Mouse (Mus musculus): ENCODE data around the gene Unc119. TPM values are rescaled to one million over a fixed set of nuclear protein-coding genes. Genes with fewer than 3 reads are reported as not detected.

Unc119 gene
- 57.7 and 61.7 TPM in 2 replicates for polyA plus RNA-seq (2016; fragmentation: Nextera tagmentation; extraction: Ambion mirVana)

DNA sequence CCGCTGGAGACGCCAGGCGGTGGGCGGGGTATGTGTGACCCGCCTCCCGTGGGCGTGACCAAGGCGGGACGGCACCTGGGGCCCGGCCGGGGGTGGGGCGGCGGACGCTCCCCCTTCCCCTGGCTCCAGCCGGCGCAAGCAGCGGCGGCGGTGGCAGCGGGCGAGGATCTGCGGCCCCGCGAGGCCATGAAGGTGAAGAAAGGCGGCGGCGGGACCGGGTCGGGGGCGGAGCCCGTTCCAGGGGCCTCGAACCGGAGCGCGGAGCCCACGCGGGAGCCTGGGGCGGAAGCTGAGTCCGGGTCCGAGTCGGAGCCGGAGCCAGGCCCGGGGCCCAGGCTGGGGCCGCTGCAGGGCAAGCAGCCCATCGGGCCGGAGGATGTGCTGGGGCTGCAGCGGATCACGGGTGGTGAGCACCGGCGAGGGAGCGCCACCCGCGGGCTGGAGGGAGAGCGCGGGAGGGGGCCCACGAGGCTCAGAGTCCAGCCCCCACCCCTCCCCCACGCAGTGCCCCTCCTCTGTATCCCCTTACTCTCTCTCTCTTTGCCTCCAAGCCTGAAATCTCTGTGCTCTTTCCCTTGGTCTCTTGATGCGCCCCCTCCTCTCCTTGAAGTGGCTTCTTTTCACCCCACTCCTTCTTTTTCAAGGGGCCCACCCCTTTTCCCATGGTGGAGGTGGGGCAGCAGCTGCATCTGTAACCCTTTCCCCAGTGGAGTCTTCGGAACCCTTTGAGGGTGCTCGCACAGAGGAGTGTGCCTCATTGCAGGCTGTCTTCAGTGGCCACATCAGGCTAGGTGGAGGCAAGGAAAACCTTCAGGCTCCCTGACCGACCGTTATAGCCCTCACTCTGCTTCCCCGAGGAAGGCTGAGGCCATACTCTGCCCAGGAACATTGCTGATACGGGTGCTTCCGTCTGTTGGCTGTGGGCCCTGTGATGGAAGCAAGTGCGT is at the start of gene Unc119:
Gene Unc119, plus strand, starts transcription at position 102 of the 947 bp plus-strand sequence.
- Histone ChIP-seq H3K4me3 (peak within 1 kb of the TSS; percentile 88), H3K4me1 (peaks cover 53% of the 10 kb centered on the region), H3K36me3 (peaks cover 43% of the 10 kb centered on the region), H3K27ac (replicated peaks) (peak within 1 kb of the TSS; percentile 95), H3K27me3 (ENCODE audit: low read depth, poor library complexity, severe bottlenecking) (no peaks in the 10 kb centered on the region), H3K9me3 (replicated peaks) (no peaks in the 10 kb centered on the region)
- peak; percentile 82 for DNase-seq (ENCODE audit: low spot score)
- WGBS = 2% methylated on average over 60 of the region's 66 CpGs

DNA sequence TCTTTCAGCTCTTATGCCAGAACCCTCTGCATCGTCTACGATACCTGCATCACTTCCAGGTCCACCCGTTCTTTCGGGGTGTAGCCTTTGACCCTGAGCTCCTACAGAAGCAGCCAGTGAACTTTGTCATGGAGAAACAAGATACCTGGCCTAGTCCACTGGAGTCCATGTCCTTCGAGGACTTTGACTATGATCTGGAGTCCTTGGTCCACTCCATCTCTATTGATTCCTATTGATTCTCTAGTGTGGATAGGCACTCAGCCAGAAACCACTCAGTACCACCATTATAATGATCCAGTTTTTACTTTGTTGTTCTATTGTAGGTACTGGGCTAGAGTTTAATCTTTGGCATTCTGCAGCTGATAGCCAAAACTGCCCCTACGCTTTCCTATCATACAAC is 48.7 kb upstream of the Unc119 start:
- no peaks in the 10 kb centered on the region for H3K27me3 ChIP-seq (ENCODE audit: low read depth, poor library complexity, severe bottlenecking)
- no peaks in the 10 kb centered on the region for H3K4me1 ChIP-seq
- H3K9me3 ChIP-seq (replicated peaks) = no peaks in the 10 kb centered on the region
- no peak overlapping the region for H3K4me3 ChIP-seq
- peaks cover 49% of the 10 kb centered on the region for H3K36me3 ChIP-seq
- 91% methylated on average over 6 of the region's 6 CpGs for WGBS
- DNase-seq (ENCODE audit: low spot score) = no peak
- no peak overlapping the region for H3K27ac ChIP-seq (replicated peaks)

DNA sequence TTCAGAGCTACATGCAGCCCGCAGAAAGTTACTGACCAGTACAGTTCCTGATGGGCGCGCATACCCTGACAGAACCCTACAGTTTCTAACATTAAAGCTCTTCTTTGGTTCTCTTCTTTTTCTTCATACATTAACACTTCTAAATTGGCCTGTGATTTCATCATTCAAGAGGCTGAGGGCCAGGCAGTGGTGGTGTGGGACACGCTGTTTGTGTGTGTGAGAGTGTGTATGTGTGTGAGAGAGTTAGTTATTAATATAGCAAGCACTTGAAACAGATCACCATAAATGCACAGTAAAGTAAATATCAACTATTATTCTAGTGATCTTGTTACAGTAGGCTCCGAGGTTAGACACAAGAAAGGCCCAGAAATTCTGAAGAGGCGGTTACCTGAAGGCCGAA is 42.4 kb upstream of the Unc119 start:
- peaks cover 29% of the 10 kb centered on the region for H3K36me3 ChIP-seq

DNA sequence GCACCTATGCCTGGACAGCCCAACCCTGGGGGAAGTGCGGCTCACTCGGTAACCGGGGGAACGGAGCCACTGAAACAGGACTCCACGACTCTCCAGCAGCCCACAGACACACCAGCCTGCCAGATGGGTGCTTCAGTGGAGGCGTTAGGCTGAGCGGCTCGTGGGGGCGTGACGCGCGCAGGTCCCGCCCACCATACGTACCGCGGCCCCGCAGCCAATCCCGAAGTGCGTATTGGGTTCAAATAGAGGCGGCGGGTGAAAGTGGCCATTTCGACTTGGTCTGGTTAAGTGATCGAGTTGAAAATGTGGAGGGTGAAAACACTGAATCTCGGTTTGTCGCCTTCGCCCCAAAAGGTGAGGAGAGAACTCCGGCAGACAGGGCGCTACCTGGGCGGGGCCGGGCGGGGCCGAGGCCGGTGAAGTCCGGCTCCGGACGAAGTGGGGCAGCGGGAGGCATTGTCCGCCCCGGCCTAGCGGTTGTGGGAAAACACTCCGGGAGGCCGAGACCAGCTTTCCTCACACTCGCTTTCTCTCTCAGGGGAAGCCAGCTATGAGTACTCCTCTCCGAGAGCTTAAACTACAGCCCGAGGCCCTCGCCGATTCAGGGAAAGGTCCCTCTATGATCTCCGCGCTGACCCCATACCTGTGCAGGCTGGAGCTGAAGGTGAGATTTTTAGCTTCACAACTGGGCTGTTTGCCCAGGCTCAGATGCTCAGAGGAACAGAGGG is 41.8 kb upstream of the Unc119 start, which contains the start of gene Spag5:
Gene Spag5, plus strand, starts transcription at position 173 of the 728 bp plus-strand sequence.
- no peaks in the 10 kb centered on the region for H3K9me3 ChIP-seq (replicated peaks)
- peaks cover 29% of the 10 kb centered on the region for H3K4me1 ChIP-seq
- H3K27me3 ChIP-seq (ENCODE audit: low read depth, poor library complexity, severe bottlenecking) = no peaks in the 10 kb centered on the region
- peak within 1 kb of the TSS; percentile 95 for H3K27ac ChIP-seq (replicated peaks)
- H3K4me3 ChIP-seq = peak within 1 kb of the TSS; percentile 91
- peaks cover 35% of the 10 kb centered on the region for H3K36me3 ChIP-seq
- DNase-seq (ENCODE audit: low spot score) = peak; percentile 91
- under 1% methylated on average over 49 of the region's 49 CpGs for WGBS

More for the DNA sequence above, 42.4 kb upstream of the Unc119 start:
- DNase-seq (ENCODE audit: low spot score) = no peak
- peaks cover 23% of the 10 kb centered on the region for H3K4me1 ChIP-seq
- H3K9me3 ChIP-seq (replicated peaks) = no peaks in the 10 kb centered on the region
- WGBS = 76% methylated on average over 7 of the region's 7 CpGs
- H3K27me3 ChIP-seq (ENCODE audit: low read depth, poor library complexity, severe bottlenecking) = no peaks in the 10 kb centered on the region
- peak overlapping the region; percentile 95 for H3K27ac ChIP-seq (replicated peaks)
- H3K4me3 ChIP-seq = peak overlapping the region; percentile 91

GRCm38 (mm10) chr11:78305272-78305671 is 38.0 kb upstream of the Unc119 start:
- no peak for DNase-seq (ENCODE audit: low spot score)
- WGBS = 91% methylated on average over 4 of the region's 4 CpGs
- Histone ChIP-seq H3K4me3 (no peak overlapping the region), H3K36me3 (peaks cover 72% of the 10 kb centered on the region), H3K27me3 (ENCODE audit: low read depth, poor library complexity, severe bottlenecking) (no peaks in the 10 kb centered on the region), H3K9me3 (replicated peaks) (no peaks in the 10 kb centered on the region), H3K4me1 (peaks cover 34% of the 10 kb centered on the region), H3K27ac (replicated peaks) (no peak overlapping the region)

GRCm38 (mm10) chr11:78310861-78311511 is 32.3 kb upstream of the Unc119 start:
- H3K4me3 ChIP-seq = no peak overlapping the region
- no peak for DNase-seq (ENCODE audit: low spot score)
- no peaks in the 10 kb centered on the region for H3K27me3 ChIP-seq (ENCODE audit: low read depth, poor library complexity, severe bottlenecking)
- H3K4me1 ChIP-seq = peaks cover 10% of the 10 kb centered on the region
- H3K27ac ChIP-seq (replicated peaks) = no peak overlapping the region
- peaks cover 97% of the 10 kb centered on the region for H3K36me3 ChIP-seq
- WGBS = 86% methylated on average over 8 of the region's 8 CpGs
- H3K9me3 ChIP-seq (replicated peaks) = no peaks in the 10 kb centered on the region

DNA sequence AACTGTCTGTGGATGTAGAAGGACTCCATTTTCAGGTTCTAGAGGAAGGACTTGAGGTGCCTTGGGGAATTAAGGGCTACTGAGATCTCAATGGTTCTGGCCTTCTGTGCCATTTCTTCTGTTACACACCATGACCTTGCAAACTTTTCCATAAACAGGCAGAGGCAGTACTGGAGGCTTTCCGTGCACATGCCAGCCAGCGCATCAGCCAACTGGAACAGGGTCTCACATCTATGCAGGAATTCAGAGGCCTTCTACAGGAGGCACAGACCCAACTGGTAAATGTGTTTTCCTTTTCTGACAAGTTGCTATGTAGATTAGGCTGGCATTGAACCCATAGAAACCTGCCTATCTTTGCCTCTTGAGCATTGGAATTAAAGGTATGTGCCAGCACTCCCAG is 29.6 kb upstream of the Unc119 start:
- 100% methylated on average over 2 of the region's 2 CpGs for WGBS
- H3K36me3 ChIP-seq = peaks cover 98% of the 10 kb centered on the region
- H3K27me3 ChIP-seq (ENCODE audit: low read depth, poor library complexity, severe bottlenecking) = no peaks in the 10 kb centered on the region
- H3K4me3 ChIP-seq = no peak overlapping the region
- no peak for DNase-seq (ENCODE audit: low spot score)
- no peaks in the 10 kb centered on the region for H3K4me1 ChIP-seq
- no peak overlapping the region for H3K27ac ChIP-seq (replicated peaks)
- H3K9me3 ChIP-seq (replicated peaks) = no peaks in the 10 kb centered on the region

DNA sequence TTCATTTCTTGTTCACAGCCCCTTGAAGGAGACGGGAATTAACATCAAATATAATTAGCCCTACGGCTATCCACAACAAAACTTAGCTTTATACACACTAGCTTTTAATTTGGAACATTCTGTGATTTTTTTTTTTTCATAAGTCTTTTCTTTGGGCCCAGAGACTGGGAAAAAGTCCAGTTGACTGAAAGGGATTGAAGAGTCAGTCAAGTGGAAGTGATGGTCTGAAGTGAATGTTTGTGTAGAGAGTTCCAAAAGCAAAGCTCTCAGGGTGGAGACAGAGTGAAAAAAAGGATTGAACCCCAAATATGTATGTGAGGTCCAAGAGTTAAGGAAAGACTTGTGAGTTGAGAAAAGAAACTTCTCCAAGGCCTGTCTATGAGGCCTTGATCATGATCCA is 24.9 kb upstream of the Unc119 start:
- Histone ChIP-seq H3K9me3 (replicated peaks) (no peaks in the 10 kb centered on the region), H3K4me1 (peaks cover 11% of the 10 kb centered on the region), H3K27me3 (ENCODE audit: low read depth, poor library complexity, severe bottlenecking) (no peaks in the 10 kb centered on the region), H3K36me3 (peaks cover 99% of the 10 kb centered on the region), H3K4me3 (no peak overlapping the region), H3K27ac (replicated peaks) (no peak overlapping the region)
- 92% methylated on average over 2 of the region's 2 CpGs for WGBS
- DNase-seq (ENCODE audit: low spot score) = no peak

DNA sequence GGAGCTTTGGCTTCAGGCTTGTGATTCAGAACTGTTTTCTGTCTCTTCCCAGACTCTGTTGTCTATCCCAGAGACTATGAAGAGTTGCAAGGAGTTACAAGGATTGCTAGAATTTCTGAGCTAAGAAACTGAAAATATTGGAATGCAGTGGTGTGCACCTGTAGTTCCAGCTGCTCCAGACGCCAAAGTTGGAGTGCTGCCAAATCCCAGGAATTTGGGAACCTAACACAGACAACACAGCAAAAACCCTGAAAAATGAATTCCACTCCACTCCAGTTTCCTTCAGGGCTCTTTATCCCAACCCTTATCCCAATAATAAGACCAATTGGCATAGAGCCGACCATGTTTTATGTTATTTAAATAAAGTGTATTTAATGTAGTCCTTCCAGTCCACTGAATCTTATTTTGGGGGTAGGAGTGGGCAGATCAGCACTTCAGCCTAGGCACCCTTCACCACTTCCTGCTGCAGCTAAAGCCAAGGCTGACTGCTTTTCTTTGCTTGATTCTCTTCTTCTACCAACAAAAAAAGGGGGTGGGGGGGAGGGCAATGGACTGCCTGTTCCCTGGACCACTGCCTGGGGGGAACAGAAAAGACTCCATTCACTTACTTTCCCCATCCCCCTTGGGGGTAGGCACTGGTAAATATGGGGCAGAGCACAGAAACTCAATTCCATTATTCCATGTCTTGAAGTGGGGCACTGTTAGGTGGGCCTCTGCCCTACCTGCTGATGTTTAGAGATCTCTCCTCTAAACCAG is 21.0 kb upstream of the Unc119 start:
- peaks cover 11% of the 10 kb centered on the region for H3K4me1 ChIP-seq
- 92% methylated on average over 2 of the region's 2 CpGs for WGBS
- H3K27me3 ChIP-seq (ENCODE audit: low read depth, poor library complexity, severe bottlenecking) = no peaks in the 10 kb centered on the region
- no peak for DNase-seq (ENCODE audit: low spot score)
- no peak overlapping the region for H3K27ac ChIP-seq (replicated peaks)
- H3K9me3 ChIP-seq (replicated peaks) = no peaks in the 10 kb centered on the region
- H3K4me3 ChIP-seq = no peak overlapping the region
- peaks cover 85% of the 10 kb centered on the region for H3K36me3 ChIP-seq

DNA sequence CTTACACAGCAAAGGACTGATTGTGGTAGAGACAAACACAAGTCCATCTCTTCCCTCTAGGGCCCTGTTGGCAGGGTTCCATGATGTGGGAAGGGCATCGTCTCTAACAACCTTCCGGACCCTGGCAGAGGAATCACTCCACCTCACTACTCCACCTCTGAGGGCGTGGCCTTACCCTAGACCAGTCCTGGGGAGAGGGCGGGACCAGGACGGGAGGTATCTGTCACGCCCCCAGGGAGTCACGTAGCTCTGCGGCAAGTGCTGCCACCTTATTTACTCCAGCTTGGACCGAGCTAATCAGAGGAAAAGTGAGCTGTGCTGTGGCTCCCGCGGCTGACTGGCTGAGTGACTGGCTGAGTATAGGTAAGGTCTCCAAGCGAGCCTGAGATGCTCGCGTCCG is 20.4 kb upstream of the Unc119 start, which contains the start of gene Aldoc:
Gene Aldoc, plus strand, starts transcription at position 109 of the 400 bp plus-strand sequence.
- Histone ChIP-seq H3K4me1 (peaks cover 11% of the 10 kb centered on the region), H3K9me3 (replicated peaks) (no peaks in the 10 kb centered on the region), H3K4me3 (0 out of 2 replicates have a peak within 1 kb of the TSS, but pooled peaks have one; percentile 18), H3K36me3 (peaks cover 78% of the 10 kb centered on the region), H3K27ac (replicated peaks) (no peak within 1 kb of the TSS), H3K27me3 (ENCODE audit: low read depth, poor library complexity, severe bottlenecking) (no peaks in the 10 kb centered on the region)
- WGBS = 5% methylated on average over 15 of the region's 15 CpGs
- DNase-seq (ENCODE audit: low spot score) = peak; percentile 33

- Histone ChIP-seq H3K27me3 (ENCODE audit: low read depth, poor library complexity, severe bottlenecking) (no peaks in the 10 kb centered on the region), H3K36me3 (peaks cover 65% of the 10 kb centered on the region)
- 89% methylated on average over 15 of the region's 15 CpGs for WGBS
Observed at GRCm38 (mm10) chr11:78324000-78324785, 19.1 kb upstream of the Unc119 start.

More at GRCm38 (mm10) chr11:78324000-78324785, 19.1 kb upstream of the Unc119 start:
- Histone ChIP-seq H3K9me3 (replicated peaks) (no peaks in the 10 kb centered on the region), H3K4me1 (peaks cover 20% of the 10 kb centered on the region), H3K27ac (replicated peaks) (no peak overlapping the region), H3K4me3 (no peak overlapping the region)
- no peak for DNase-seq (ENCODE audit: low spot score)
